Mouse (Mus musculus): Measurements from ENCODE around the gene Melk.

The Melk gene

DNA sequence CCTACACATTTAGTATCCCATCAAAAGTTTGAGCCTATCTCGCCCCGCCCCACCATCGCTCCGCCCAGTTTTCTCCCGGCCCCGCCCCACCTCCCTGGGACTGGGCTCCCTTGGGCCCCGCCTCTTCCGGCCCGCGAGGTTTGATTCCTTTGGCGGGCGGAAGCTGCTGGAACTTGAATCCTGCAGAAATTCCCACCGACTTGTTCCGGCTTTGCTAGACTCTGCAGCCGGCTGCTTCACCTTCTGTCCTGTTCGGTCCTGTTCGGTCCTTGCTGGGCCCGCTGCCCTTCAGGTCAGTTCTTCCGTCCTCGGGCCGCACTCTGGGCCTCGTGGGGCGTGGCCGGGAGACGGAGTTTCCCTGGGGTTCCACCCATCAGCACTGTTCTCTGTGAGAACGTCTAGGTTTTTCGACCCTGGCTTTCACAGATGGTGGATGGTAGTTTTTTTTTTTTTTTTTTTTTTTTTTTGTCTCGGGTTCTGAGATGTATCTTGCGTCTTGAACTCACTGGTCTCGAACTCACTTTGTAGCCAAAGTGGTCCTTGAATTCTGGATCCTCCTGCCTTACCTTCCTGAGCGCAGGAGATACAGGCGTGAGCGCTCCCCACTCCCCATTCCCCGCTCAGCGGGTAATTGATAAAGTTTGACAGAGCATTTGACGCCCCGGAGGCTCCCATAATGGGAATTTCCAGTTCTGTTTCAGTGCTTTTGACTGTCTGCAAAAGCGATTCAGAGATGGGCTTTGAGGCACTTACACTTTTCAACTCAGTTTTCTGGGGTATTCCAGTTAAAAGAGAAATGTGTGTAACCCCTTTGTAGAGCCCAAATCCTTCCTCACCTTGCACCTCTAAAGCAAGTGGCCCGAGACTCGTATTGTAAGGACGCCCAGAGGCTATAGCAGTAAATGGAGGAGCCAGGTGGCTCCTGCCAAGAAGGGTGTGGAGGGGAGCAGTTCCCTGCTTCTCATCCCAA, at the start of gene Melk:
TSS of gene Melk (plus strand) at position 96 of the 970 bp plus-strand sequence.
- in situ Hi-C loops (cut with MboI; ENCODE audit: low pct_unique_long_range_greater_than_20kb in 1 of 2, low sequenced_read_pairs in 2 of 2, unreplicated experiment in 1 of 2): no loop called here

DNA sequence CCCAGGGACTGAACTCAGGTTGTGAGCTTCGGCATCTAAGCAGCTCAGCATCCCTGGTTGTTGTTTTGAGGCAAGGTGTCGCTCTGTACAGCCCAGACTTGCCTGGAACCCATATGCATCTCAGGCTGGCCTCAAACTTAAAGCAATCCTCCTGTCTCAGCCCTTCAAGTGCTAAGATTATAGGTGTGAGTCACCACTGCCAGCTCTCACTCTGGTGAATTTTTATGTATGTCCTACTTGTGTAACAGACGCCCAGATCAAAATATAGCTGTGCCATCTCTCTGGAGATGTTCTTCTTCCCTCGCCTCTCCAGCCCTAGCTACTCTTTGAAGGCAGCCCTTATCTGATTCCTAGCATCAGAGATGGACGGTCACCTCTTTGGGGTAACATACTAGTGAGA, 49.2 kb upstream of the Melk start:
- in situ Hi-C loops (cut with MboI; ENCODE audit: low pct_unique_long_range_greater_than_20kb in 1 of 2, low sequenced_read_pairs in 2 of 2, unreplicated experiment in 1 of 2): no loop called here

DNA sequence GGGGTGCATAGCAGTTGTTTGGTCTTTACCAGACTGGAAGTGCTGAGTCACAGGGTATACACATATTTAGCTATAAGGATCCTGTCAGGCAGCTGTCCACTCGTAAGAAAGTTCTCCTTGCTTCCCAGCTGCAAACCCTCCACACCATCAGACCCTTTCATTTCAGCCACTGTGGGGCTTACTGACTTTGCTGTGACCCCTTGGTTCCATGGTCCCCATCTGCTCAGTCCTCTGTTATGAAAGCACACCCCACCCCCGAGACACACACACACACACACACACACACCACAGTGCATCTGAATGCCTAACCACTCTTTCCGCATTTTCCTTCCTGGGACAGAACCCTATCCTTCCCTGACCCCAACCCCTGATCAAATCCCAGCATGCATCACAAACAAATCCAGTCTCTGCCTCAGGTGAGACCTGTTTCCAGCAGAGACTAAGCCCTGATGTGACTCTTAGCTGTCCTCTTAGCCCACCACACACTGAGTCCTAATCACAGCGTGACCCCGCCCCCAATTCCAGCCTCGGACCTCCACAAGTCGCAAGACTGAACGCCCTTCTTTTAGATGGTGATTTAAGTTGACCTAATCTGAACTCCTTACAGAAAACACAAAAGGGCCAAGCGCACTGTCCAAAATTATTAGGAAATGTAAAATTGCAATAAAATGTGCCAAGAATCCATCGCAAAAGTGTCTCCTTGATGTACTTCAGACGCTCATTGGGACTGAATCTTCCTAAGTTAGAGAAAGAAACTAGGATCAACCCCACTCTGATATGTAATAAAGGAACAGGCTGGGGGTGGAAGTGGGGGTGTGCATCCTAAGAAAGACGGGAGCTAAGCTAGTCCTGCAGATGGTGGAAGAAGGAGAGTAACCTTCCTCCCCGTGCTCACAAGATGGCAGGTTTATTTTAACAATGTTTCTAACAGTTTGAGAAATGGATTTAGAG, 48.4 kb upstream of the Melk start:
- in situ Hi-C loops (cut with MboI; ENCODE audit: low pct_unique_long_range_greater_than_20kb in 1 of 2, low sequenced_read_pairs in 2 of 2, unreplicated experiment in 1 of 2): no loop called here

DNA sequence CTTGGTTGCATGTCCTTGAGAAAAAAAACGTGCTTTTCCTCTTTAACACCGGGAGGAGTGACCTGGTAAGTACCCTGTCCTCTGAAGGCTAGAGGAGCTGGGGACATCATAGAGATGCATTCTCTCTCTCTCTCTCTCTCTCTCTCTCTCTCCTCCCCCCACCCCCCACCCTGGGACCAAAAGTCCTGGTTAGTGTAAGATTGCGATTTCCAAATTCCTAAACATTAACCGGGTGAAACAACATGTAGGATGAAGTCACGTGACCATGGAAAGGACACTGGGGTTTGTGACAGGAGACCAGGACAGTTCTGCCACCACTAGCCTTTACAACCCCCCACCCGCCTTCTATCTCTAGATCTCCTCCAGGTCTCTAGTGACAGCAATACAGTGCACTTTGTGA, 47.5 kb upstream of the Melk start:
- in situ Hi-C loops (cut with MboI; ENCODE audit: low pct_unique_long_range_greater_than_20kb in 1 of 2, low sequenced_read_pairs in 2 of 2, unreplicated experiment in 1 of 2): no loop called here

DNA sequence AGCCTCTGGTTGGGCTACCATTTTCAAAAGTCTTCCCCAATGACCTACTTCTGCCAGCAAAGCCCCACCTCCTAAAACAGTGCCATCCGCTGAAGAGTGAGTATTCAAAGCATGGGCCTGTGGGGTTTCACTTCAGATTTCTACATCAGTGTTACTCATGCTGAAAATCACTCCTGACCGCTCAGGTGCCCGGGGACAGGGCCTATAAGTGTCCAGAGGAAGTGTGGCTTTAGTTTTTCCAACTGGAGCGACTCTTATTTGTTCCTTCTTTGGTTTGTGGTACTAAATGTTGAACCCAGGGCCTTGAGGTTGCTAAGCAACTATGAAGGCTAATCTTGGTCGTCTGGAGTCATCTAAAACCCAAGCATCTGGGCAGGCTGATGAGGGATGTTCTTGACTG, 46.1 kb upstream of the Melk start:
- in situ Hi-C loops (cut with MboI; ENCODE audit: low pct_unique_long_range_greater_than_20kb in 1 of 2, low sequenced_read_pairs in 2 of 2, unreplicated experiment in 1 of 2): no loop called here

DNA sequence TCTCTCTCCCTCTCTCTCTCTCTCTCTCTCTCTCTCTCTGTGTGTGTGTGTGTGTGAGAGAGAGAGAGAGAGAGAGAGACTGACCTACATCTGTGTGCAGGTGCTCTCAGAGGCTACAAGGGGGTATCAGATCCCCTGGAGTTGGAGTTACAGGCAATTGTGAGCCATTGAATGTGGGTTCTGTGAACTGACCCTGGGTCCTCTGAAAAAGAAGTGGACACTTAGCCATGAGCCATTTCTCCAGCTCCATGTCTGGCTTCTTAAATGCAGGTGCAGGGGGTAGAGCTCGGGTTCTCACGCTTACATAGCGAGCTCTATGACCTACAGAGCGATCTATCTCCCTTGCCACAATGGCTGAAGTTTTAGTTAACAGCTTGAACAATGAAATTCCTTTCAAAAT, 41.5 kb upstream of the Melk start:
- in situ Hi-C loops (cut with MboI; ENCODE audit: low pct_unique_long_range_greater_than_20kb in 1 of 2, low sequenced_read_pairs in 2 of 2, unreplicated experiment in 1 of 2): loop anchor here in 1 of 2 experiments (5.0 kb wide), 1 partner anchor 52 kb away; no protein-coding TSS in a partner anchor

DNA sequence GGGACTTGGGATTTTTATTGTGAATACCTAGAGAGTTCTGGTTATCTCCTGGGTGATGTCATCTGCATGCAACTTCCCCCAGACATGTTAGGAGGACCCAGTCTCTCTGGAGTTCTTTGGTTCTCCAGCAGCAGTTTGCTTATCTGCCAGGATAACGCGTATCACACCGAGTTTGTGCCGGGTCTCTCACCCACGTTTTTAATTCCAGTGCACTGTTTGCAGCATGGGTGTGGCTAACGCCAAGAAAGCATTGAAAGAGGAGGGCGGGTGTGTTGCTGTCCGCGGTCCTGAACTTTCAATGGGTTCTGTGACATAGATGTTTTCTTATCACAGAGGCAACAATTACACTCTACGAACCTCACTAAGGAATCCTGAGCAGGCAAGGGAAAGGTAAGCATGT, 40.4 kb upstream of the Melk start:
- in situ Hi-C loops (cut with MboI; ENCODE audit: low pct_unique_long_range_greater_than_20kb in 1 of 2, low sequenced_read_pairs in 2 of 2, unreplicated experiment in 1 of 2): no loop called here

DNA sequence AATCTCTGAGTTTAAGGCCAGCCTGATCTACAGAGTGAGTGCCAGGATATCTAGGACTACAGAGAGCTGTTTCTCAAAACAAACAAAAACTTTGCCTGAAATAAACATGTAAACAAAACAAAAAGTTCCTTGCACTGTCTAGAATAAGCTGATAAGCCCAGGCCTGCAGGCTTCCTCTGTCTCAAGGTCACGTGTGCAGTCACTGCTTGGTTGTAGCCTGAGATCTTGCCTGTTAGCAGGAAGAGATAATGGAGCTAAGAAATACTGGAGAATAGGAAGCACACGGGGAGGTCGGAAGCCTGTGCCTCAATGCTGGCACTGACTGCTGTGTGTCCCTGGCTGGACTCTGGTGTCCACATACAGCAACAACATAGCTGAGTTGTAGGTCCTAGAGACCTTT, 35.2 kb upstream of the Melk start:
- in situ Hi-C loops (cut with MboI; ENCODE audit: low pct_unique_long_range_greater_than_20kb in 1 of 2, low sequenced_read_pairs in 2 of 2, unreplicated experiment in 1 of 2): no loop called here

DNA sequence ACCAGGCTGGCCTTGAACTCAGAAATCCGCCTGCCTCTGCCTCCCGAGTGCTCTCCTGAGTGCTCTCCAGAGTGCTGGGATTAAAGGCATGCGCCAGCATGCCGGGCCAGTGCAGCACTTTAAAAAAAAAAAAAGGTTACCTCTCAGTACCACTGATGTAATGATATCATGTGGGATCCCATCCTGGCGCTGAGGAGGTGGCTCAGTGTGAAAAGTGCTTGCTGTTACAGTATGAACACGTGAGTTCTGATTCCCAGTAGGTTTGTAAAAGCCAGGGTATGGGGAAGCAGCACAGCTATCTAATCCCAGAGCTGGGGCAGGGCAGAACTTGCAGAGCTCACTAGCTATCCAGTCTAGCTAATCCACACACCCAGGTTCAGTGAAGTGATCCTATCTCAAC, 33.2 kb upstream of the Melk start:
- in situ Hi-C loops (cut with MboI; ENCODE audit: low pct_unique_long_range_greater_than_20kb in 1 of 2, low sequenced_read_pairs in 2 of 2, unreplicated experiment in 1 of 2): no loop called here

DNA sequence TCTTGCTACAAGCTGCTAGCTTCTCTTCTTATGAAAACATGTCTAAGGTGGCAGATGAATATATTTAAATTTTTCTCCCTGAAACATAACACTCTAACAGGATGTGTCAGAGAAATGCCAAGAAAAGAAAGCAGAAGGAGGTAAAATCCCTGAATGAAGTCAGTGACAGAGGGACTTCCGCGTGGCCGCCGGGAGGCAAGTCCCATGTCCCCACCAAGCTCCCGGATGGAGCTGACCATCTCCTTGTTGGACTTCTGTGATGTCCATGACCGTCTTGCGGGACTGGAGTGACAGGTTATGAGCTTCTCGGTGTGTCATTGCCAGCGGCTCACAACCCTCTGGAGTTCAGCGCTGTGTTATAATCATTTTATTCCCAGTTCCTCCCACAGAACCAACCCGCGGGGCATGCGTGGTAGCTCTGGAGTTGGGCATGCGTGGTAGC, 31.3 kb upstream of the Melk start:
- in situ Hi-C loops (cut with MboI; ENCODE audit: low pct_unique_long_range_greater_than_20kb in 1 of 2, low sequenced_read_pairs in 2 of 2, unreplicated experiment in 1 of 2): no loop called here

DNA sequence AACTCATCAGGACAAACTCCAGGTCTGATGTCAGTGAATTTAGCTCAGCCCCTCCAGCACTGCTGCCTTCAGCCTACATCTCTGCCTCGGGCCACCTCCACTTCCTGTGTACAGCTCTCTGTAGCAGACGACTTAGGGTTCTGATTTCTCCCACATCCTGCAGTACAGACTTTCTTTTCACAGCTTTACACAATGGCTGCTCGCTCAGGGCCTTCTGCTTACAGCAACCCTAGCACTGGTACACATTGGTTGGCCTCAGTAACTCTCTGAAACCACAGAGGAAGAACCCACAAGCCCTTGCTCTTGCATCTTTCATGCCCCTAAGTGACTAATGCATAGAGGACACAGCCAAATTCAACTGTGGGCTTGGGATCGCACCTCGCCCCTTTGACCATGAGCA, 29.5 kb upstream of the Melk start:
- in situ Hi-C loops (cut with MboI; ENCODE audit: low pct_unique_long_range_greater_than_20kb in 1 of 2, low sequenced_read_pairs in 2 of 2, unreplicated experiment in 1 of 2): no loop called here

DNA sequence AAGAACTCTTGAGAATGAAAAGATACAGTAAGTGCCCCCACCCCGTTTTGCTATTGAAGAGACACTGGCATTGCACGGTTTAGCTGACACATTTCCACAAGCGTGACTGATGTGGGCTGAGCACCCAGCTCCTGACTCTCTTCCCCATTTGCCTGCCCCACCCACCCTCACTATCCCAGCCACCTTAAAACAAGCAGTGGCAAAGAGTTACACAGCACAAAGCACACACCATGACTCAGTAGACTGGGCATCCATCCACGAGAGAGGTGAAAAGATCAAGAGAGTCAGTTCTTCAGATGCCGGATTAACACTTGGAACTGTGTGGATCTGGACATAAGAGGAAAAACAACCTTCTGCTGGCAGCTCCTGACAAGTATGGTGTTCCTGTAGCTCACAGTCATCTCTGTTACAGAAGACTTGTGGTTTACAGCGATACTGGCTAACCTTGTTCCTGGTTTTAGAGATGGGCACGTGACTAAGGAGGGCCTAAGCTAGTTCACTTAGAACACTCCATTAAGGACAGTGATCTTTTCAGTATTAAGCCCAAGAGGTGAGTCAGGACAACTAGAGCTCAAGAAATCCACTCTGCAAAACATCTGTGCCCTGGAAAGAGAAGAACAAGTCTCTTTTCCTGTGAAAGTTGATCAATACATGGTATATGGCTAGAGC, 18.9 kb upstream of the Melk start:
- in situ Hi-C loops (cut with MboI; ENCODE audit: low pct_unique_long_range_greater_than_20kb in 1 of 2, low sequenced_read_pairs in 2 of 2, unreplicated experiment in 1 of 2): no loop called here

DNA sequence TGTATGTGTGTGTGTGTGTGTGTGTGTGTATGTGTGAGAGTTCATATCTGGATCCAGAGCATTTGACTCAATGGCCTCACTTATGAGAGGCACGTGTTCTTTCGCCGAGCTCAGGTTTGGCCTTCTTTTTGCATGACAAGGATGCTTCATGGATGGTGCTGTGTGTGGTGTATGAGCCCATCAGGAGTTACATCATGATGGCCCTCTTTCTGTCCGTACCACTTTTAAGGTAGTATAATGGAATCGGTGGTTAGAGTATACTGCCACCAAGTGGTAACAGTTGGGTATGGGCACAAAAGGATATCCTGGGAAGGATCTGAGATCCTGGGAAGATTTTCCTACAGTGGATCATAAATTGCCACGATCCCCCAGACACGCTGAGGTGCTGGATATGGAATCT, 8.1 kb upstream of the Melk start:
- in situ Hi-C loops (cut with MboI; ENCODE audit: low pct_unique_long_range_greater_than_20kb in 1 of 2, low sequenced_read_pairs in 2 of 2, unreplicated experiment in 1 of 2): loop anchor here (5.0 kb wide), 2 partner anchors 115 to 120 kb away; no protein-coding TSS in a partner anchor

DNA sequence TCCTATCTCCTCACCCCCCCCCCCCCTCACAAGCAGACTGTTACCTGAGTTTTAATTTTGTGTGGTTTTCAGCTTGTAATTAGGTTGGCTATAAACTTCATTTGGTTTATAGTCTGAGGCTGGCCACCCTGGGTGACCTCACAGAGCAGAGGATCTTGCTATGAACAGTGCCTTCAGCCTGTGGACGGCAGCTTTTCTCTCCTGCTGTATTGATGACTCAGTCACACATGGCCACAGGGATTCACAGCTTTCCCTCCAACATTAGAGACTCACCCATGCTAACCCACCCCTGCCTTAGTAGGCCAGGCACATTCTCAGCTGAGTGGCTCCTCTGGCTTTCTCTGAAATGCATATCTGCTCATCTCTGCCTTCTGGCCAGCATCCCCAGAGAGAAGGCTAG, 4.8 kb upstream of the Melk start:
- in situ Hi-C loops (cut with MboI; ENCODE audit: low pct_unique_long_range_greater_than_20kb in 1 of 2, low sequenced_read_pairs in 2 of 2, unreplicated experiment in 1 of 2): no loop called here

DNA sequence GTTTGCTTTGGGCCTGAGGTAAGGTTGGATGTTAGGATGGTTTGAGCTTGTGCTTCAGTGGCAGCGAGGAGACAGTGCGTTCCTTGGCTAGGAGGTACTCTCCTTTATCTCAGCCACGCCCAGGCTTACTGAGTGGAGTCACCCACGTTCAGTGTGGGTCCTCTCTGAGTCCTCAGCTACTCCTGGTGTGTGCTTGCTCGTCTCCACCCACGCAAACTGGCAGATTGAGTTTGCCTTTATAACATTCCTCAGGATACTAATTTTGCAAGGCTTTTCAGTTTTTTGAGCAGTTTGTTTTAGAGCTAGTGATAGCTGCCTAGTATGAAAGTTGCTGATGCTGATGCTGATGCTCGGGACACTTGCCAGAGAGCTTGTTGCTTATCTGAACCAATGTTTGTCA, 5.9 kb downstream of the Melk start:
- in situ Hi-C loops (cut with MboI; ENCODE audit: low pct_unique_long_range_greater_than_20kb in 1 of 2, low sequenced_read_pairs in 2 of 2, unreplicated experiment in 1 of 2): no loop called here

DNA sequence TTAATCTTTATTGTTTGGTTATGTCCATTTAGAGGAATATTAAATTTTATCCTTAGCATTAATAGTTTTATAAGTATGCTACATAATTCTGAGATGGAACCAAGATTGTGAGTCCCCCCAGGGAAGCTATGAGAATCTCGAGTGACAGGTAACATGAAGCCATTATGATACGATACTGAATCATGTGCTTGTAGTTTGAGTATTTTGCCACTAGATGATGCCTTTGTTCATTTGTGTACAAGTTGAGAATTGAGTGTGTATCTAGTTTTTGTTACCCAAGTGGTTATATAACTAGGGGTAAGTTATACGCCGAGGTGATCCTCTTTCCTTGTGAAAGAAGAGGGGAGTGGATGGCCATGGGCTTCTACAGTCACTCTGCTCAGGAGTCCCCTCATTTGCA, 9.8 kb downstream of the Melk start:
- in situ Hi-C loops (cut with MboI; ENCODE audit: low pct_unique_long_range_greater_than_20kb in 1 of 2, low sequenced_read_pairs in 2 of 2, unreplicated experiment in 1 of 2): no loop called here

DNA sequence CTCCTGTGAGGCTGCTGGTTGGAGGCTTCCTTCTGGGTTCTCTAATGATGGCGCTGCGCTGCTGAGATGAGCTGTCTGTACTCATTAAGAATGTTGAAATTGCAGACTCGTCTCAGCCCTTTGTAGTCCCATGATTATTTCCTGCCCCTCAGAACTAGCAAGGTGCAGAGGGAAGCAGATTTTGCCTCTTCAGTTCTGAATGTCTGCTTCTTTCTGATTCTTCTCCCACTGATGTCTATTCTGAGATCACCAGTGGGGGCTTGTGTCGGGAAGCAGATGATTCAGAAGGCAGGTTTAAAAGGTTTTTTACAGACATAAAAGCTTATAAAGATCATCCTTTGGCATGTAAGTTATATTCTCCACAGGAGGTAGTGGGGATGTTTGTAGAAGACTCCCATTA, 10.2 kb downstream of the Melk start:
- in situ Hi-C loops (cut with MboI; ENCODE audit: low pct_unique_long_range_greater_than_20kb in 1 of 2, low sequenced_read_pairs in 2 of 2, unreplicated experiment in 1 of 2): no loop called here

DNA sequence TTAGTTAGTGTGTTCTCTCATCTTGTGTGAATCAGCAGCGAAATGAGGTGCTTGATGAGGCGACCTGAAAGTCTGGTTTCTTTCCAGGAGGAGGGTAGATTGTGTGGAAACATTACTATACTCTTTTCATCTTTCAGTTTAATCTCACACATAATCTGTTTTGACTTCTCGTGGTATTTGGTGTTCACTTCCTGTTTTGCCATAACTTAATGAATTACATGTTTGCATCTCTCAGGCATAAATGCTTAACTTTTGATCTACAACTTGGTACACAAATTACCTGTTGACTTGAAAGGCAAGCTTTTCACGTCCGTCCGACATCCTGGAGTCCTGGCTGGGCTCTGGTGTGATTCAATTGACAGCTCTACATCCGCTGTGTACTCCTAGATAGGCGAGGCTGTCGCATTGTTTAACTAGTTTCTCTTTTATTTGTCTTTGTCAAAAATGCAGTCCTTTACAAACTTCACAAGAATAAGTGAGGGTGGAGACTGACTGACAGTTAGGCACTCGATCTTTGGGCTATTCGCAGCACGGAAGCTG, 15.7 kb downstream of the Melk start:
- in situ Hi-C loops (cut with MboI; ENCODE audit: low pct_unique_long_range_greater_than_20kb in 1 of 2, low sequenced_read_pairs in 2 of 2, unreplicated experiment in 1 of 2): no loop called here

All from mouse embryonic stem cell (cell line).